Mouse (Mus musculus): ENCODE results near the gene Smim14.

DNA sequence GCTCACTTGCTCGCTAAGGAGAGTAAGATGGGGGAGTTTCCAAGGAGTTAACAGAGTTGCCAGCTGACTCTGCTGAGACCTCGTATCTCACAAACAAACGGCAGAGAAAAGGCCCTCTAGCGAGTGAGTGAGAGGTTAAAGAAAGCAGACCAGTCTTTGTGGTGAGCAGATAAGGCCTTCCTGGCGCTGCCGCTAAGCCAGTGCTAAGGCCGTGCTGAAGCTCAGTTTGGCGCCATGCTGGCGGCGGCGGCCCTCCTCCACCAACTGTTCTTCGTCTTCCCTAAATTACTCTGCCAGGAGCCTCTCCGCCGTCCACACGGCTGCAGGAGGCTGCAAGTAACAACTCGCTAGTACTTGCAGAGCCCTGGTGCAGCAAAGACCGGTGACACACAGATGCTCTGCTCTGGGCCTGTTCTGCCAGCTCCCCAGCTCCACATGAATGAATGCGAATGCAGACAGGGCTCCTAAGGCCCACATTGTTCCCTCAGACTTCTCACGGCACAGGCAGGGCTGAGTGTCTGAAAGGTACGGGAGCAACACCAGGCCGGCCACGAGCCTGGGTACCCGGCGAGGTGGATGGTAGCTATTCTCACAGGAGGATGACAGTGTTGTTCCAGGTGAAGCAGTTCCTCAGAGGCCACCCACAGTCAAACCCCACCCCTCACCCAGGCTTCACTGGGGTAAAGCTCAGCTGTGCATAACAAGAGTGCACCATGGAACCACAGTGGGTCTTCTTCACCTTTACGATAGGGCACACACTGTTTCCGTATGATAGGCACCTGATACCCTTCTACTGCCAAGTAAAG, 121.1 kb downstream of the Smim14 start:
- TF ChIP-seq CTCF (IDR thresholded peaks at IDR 0.05; ENCODE audit: low read depth) = 0 out of 2 replicates have a peak, but pooled peaks have one; percentile 26
- 0 out of 2 replicates have a peak, but pooled peaks have one; percentile 35 for TF ChIP-seq EP300 (IDR thresholded peaks at IDR 0.05; ENCODE audit: low read depth)
